27 mouse cellular contexts compared by ENCODE assay signal in genomic region chr4:99320501-99320900, GRCm38 (mm10). TPM values are rescaled to one million over a fixed set of nuclear protein-coding genes. Genes with fewer than 3 reads are reported as not detected.
"Had no signal": no experiment of that assay in that cellular context is flagged by ENCODE, and none has a peak within 500 bp of the region (broad histone marks: within the 10 kb centered on the region; RNA-seq: fewer than 3 reads in every experiment).

No protein-coding gene starts in this region.

- ATAC-seq: forebrain, embryonic 16.5 days; hindbrain, embryonic 16.5 days; inflammation-experienced regulatory T-cells, adult 6 months; intestine, embryonic 15.5 days; intestine, postnatal 0 days; liver, postnatal 0 days had no signal

- H3K9me3 ChIP-seq: heart, embryonic 13.5 days; heart, embryonic 15.5 days; hindbrain, embryonic 10.5 days; hindbrain, embryonic 12.5 days; intestine, embryonic 15.5 days; limb, embryonic 10.5 days; limb, embryonic 12.5 days; liver, embryonic 13.5 days; liver, embryonic 15.5 days had no signal

- H3K4me2 ChIP-seq: heart, embryonic 11.5 days; heart, embryonic 13.5 days; heart, embryonic 15.5 days; hindbrain, embryonic 12.5 days; hindbrain, embryonic 14.5 days; intestine, embryonic 15.5 days; limb, embryonic 12.5 days; liver, embryonic 11.5 days; liver, embryonic 13.5 days; liver, embryonic 15.5 days had no signal

- H3K36me3 ChIP-seq: heart, embryonic 13.5 days; heart, embryonic 15.5 days; hindbrain, embryonic 10.5 days; hindbrain, embryonic 12.5 days; intestine, embryonic 15.5 days; limb, embryonic 10.5 days; limb, embryonic 12.5 days; liver, embryonic 13.5 days; liver, embryonic 15.5 days had no signal

- H3K4me1 ChIP-seq: heart, embryonic 13.5 days; heart, embryonic 15.5 days; hindbrain, embryonic 10.5 days; hindbrain, embryonic 12.5 days; liver, embryonic 13.5 days; liver, embryonic 15.5 days had no signal

- DNase-seq: gastrocnemius, adult 2 months; gastrocnemius, postnatal 10 days; gastrocnemius, postnatal 25 days; heart, adult 2 months; heart, postnatal 4 days; kidney, postnatal 25 days; liver; liver, embryonic 13.5 days; liver, postnatal 0 days had no signal

- H3K4me3 ChIP-seq: gastrocnemius, adult 2 months; heart, adult 2 months; heart, embryonic 13.5 days; heart, embryonic 15.5 days; hindbrain, embryonic 10.5 days; hindbrain, embryonic 12.5 days; intestine, embryonic 15.5 days; layer of hippocampus, adult 2 months; left cerebral cortex, adult 2 months; limb, embryonic 10.5 days; limb, embryonic 12.5 days; liver, embryonic 13.5 days; liver, embryonic 15.5 days had no signal

- H3K9ac ChIP-seq: heart, embryonic 13.5 days; heart, embryonic 15.5 days; hindbrain, embryonic 12.5 days; hindbrain, embryonic 14.5 days; intestine, embryonic 15.5 days; limb, embryonic 12.5 days; liver, embryonic 13.5 days; liver, embryonic 15.5 days; liver, postnatal 0 days had no signal

- H3K27me3 ChIP-seq: heart, embryonic 13.5 days; heart, embryonic 15.5 days; intestine, embryonic 15.5 days; limb, embryonic 12.5 days; liver, embryonic 13.5 days; liver, embryonic 15.5 days had no signal

- H3K27ac ChIP-seq: gastrocnemius, adult 2 months; heart, adult 2 months; heart, embryonic 13.5 days; heart, embryonic 15.5 days; hindbrain, embryonic 10.5 days; hindbrain, embryonic 12.5 days; hindbrain, embryonic 14.5 days; intestine, embryonic 15.5 days; layer of hippocampus, adult 2 months; left cerebral cortex, adult 2 months; limb, embryonic 10.5 days; limb, embryonic 12.5 days; liver, embryonic 13.5 days; liver, embryonic 15.5 days had no signal

RNA-seq across cellular contexts. Expression of gene Gm12689, which starts 24.8 kb away (rescaled TPM):
- polyA plus RNA-seq: heart, embryonic 15.5 days; heart, postnatal 0 days; inflammation-experienced regulatory T-cells, adult 6 months; liver, embryonic 11.5 days had no signal
